Mouse (Mus musculus): ENCODE measurements at regions not wholly inside any gene's neighbourhood (a gene's known extent, or its start where the extent isn't known, plus 50 kb on each side); places are given as distances from the start of the nearest gene placed in this dataset.

GRCm38 (mm10) chr7:137751151-137751859, 313.9 kb downstream of the Glrx3 start:
- Histone ChIP-seq H3K4me3 (replicated peaks; ENCODE audit: low read length) (no peak overlapping the region), H3K9me3 (ENCODE audit: control insufficient read depth, low read length) (no peaks in the 10 kb centered on the region), H3K9ac (no peak overlapping the region), H3K36me3 (replicated peaks; ENCODE audit: control insufficient read depth, insufficient read depth) (no peaks in the 10 kb centered on the region), H3K4me1 (replicated peaks; ENCODE audit: control insufficient read depth, insufficient read depth, low read length) (no peaks in the 10 kb centered on the region), H3K4me2 (replicated peaks) (no peak overlapping the region), H3K27ac (no peak overlapping the region), H3K27me3 (ENCODE audit: control insufficient read depth, insufficient read depth, low read length) (no peaks in the 10 kb centered on the region)
- no peak for DNase-seq (ENCODE audit: low spot score)
- 55% methylated on average over 4 of the region's 4 CpGs for WGBS
- ATAC-seq (ENCODE audit: low FRiP score): no peak

DNA sequence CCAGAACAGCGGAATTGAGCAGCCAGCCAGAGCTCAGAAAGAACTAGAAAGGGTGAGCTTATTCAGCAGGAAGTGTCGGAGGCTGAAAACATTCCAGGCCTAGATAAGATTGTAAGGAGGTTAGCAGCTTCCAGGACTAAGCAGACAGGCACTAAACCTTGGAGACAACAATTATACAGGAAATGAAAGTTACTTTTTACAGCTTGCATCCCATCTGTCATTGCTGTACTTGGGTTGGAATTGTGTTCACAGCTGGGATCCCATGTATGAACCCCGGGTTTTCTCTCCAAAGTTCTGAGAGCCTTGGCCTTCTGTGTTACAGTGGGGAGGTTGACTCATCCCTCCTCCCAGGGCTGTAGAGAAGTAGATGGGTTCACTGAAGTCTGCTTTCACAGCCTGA, 328.5 kb downstream of the Glrx3 start:
- Histone ChIP-seq H3K27me3 (ENCODE audit: control insufficient read depth, insufficient read depth, low read length) (no peaks in the 10 kb centered on the region), H3K4me2 (replicated peaks) (no peak overlapping the region), H3K27ac (no peak overlapping the region), H3K9me3 (ENCODE audit: control insufficient read depth, low read length) (no peaks in the 10 kb centered on the region), H3K4me3 (replicated peaks; ENCODE audit: low read length) (no peak overlapping the region), H3K9ac (no peak overlapping the region), H3K4me1 (replicated peaks; ENCODE audit: control insufficient read depth, insufficient read depth, low read length) (no peaks in the 10 kb centered on the region), H3K36me3 (replicated peaks; ENCODE audit: control insufficient read depth, insufficient read depth) (no peaks in the 10 kb centered on the region)
- 86% methylated on average over 3 of the region's 3 CpGs for WGBS
- DNase-seq (ENCODE audit: low spot score) (no peak), ATAC-seq (ENCODE audit: low FRiP score) (no peak)

- Histone ChIP-seq H3K9me3 (ENCODE audit: control insufficient read depth, low read length) (no peaks in the 10 kb centered on the region), H3K27ac (no peak overlapping the region)
- no peak for ATAC-seq (ENCODE audit: low FRiP score)
These were observed 329.3 kb downstream of the Glrx3 start for GRCm38 (mm10) chr7:137766721-137767120.

DNA sequence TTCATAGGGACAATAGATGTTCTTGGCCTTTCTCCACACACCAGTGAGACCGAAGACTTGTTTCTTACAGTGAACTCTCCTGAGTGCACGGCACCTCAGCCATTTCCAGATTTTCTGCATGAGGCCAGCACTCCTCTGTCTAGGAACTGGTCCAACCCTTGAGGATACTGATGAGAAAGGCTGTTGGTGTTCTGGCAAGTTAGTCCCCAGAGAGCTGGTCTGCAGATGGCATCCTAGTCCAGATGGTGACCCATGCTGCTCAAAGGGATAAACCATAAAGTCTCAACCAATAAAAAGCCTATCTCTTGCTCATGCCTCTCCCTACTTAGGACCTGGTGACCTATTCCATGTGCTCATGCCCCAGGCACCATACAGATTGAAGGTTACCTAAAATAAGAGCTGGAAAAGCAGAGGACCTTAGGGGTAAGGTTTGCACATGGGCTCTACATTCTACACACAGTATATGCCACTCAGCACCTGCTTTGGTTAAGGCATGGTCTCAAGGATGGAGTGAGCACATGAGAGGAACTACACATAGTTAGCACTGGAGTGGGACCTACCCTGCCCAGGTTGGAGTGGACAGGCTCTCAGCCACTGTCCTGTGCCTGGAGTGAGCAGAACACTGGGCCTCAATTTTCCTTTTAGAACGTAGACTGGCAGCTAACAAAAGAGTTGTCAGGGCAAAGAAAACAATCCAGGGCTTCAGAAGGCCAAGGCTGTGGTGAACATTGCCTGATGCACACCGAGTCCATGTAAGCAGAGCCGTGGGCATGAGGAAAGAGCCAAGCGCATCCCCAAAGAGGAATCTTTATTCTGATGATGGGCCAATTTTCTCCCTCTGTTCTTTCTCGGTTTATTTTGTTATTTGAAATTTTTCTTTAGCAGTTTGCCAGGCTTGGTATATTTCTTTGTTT, 335.9 kb downstream of the Glrx3 start:
- ATAC-seq (ENCODE audit: low FRiP score): no peak
- Histone ChIP-seq H3K9me3 (ENCODE audit: control insufficient read depth, low read length) (no peaks in the 10 kb centered on the region), H3K9ac (no peak overlapping the region), H3K4me1 (replicated peaks; ENCODE audit: control insufficient read depth, insufficient read depth, low read length) (peaks cover 5% of the 10 kb centered on the region; the same call in 1 of the 2 replicates), H3K27me3 (ENCODE audit: control insufficient read depth, insufficient read depth, low read length) (no peaks in the 10 kb centered on the region), H3K4me2 (replicated peaks) (no peak overlapping the region), H3K36me3 (replicated peaks; ENCODE audit: control insufficient read depth, insufficient read depth) (no peaks in the 10 kb centered on the region), H3K27ac (peak overlapping the region; percentile 68; the same call in 1 of the 2 replicates), H3K4me3 (replicated peaks; ENCODE audit: low read length) (no peak overlapping the region)
- no peak for DNase-seq (ENCODE audit: low spot score)
- 65% methylated on average over 7 of the region's 7 CpGs for WGBS

More at GRCm38 (mm10) chr7:137766721-137767120, 329.3 kb downstream of the Glrx3 start:
- Histone ChIP-seq H3K4me1 (replicated peaks; ENCODE audit: control insufficient read depth, insufficient read depth, low read length) (no peaks in the 10 kb centered on the region), H3K36me3 (replicated peaks; ENCODE audit: control insufficient read depth, insufficient read depth) (no peaks in the 10 kb centered on the region), H3K4me3 (replicated peaks; ENCODE audit: low read length) (no peak overlapping the region), H3K4me2 (replicated peaks) (no peak overlapping the region), H3K9ac (no peak overlapping the region), H3K27me3 (ENCODE audit: control insufficient read depth, insufficient read depth, low read length) (no peaks in the 10 kb centered on the region)
- DNase-seq (ENCODE audit: low spot score): no peak
- 83% methylated on average over 2 of the region's 2 CpGs for WGBS

DNA sequence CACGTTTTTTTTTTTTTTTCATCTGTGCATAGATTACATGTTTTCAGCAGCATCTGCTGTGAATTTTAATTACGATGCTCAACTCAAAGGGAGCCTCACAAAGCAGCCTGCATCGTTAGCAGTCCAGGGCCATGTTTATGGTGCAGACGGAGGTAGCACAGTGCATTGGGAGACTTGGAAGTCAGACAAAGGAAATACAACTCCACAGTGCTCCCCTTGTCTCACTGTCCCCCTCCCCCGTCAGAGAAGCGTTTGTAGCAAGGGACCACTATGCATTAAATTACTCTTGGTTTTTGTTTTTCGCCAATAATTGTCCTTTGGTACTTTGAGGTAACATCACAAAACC, 336.5 kb downstream of the Glrx3 start:
- peak; percentile 36 for DNase-seq (ENCODE audit: low spot score)
- Histone ChIP-seq H3K4me1 (replicated peaks; ENCODE audit: control insufficient read depth, insufficient read depth, low read length) (peaks cover 5% of the 10 kb centered on the region; the same call in 1 of the 2 replicates), H3K4me2 (replicated peaks) (no peak overlapping the region), H3K27ac (peak overlapping the region; percentile 68), H3K4me3 (replicated peaks; ENCODE audit: low read length) (no peak overlapping the region), H3K27me3 (ENCODE audit: control insufficient read depth, insufficient read depth, low read length) (no peaks in the 10 kb centered on the region), H3K9me3 (ENCODE audit: control insufficient read depth, low read length) (no peaks in the 10 kb centered on the region), H3K9ac (no peak overlapping the region), H3K36me3 (replicated peaks; ENCODE audit: control insufficient read depth, insufficient read depth) (no peaks in the 10 kb centered on the region)
- WGBS: 34% methylated on average over 7 of the region's 7 CpGs
- ATAC-seq (ENCODE audit: low FRiP score): peak; percentile 65; the same call in 1 of the 2 replicates

GRCm38 (mm10) chr7:137783954-137784353, 346.5 kb downstream of the Glrx3 start:
- Histone ChIP-seq H3K4me2 (replicated peaks) (no peak overlapping the region), H3K27ac (no peak overlapping the region), H3K9ac (no peak overlapping the region), H3K36me3 (replicated peaks; ENCODE audit: control insufficient read depth, insufficient read depth) (no peaks in the 10 kb centered on the region), H3K4me1 (replicated peaks; ENCODE audit: control insufficient read depth, insufficient read depth, low read length) (no peaks in the 10 kb centered on the region), H3K27me3 (ENCODE audit: control insufficient read depth, insufficient read depth, low read length) (no peaks in the 10 kb centered on the region), H3K9me3 (ENCODE audit: control insufficient read depth, low read length) (no peaks in the 10 kb centered on the region; the same call in 1 of the 2 replicates), H3K4me3 (replicated peaks; ENCODE audit: low read length) (no peak overlapping the region)
- ATAC-seq (ENCODE audit: low FRiP score): no peak
- peak; percentile 63 for DNase-seq (ENCODE audit: low spot score)

- no peaks in the 10 kb centered on the region for H3K36me3 ChIP-seq (replicated peaks; ENCODE audit: control insufficient read depth, insufficient read depth)
- no peaks in the 10 kb centered on the region for H3K27me3 ChIP-seq (ENCODE audit: control insufficient read depth, insufficient read depth, low read length)
- ATAC-seq (ENCODE audit: low FRiP score): no peak; the same call in 1 of the 2 replicates
- H3K4me1 ChIP-seq (replicated peaks; ENCODE audit: control insufficient read depth, insufficient read depth, low read length): 0 out of 2 replicates have a peak, but pooled peaks cover 5% of the 10 kb centered on the region
- peak; percentile 54 for DNase-seq (ENCODE audit: low spot score)
- no peak overlapping the region for H3K9ac ChIP-seq
- no peak overlapping the region for H3K27ac ChIP-seq
- H3K4me3 ChIP-seq (replicated peaks; ENCODE audit: low read length): no peak overlapping the region
- WGBS: 22% methylated on average over 6 of the region's 6 CpGs
- no peaks in the 10 kb centered on the region for H3K9me3 ChIP-seq (ENCODE audit: control insufficient read depth, low read length)
- H3K4me2 ChIP-seq (replicated peaks): no peak overlapping the region
These were observed 367.9 kb downstream of the Glrx3 start for GRCm38 (mm10) chr7:137805361-137805760.

- H3K4me3 ChIP-seq (replicated peaks; ENCODE audit: low read length): no peak overlapping the region
- no peak overlapping the region for H3K9ac ChIP-seq
- H3K9me3 ChIP-seq (ENCODE audit: control insufficient read depth, low read length): no peaks in the 10 kb centered on the region
- no peak overlapping the region for H3K27ac ChIP-seq
- H3K36me3 ChIP-seq (replicated peaks; ENCODE audit: control insufficient read depth, insufficient read depth): no peaks in the 10 kb centered on the region
- H3K4me2 ChIP-seq (replicated peaks): no peak overlapping the region
- no peak for DNase-seq (ENCODE audit: low spot score)
- no peaks in the 10 kb centered on the region for H3K27me3 ChIP-seq (ENCODE audit: control insufficient read depth, insufficient read depth, low read length)
- no peaks in the 10 kb centered on the region for H3K4me1 ChIP-seq (replicated peaks; ENCODE audit: control insufficient read depth, insufficient read depth, low read length)
- ATAC-seq (ENCODE audit: low FRiP score): no peak
- WGBS: 87% methylated on average over 3 of the region's 3 CpGs
These were observed 375.4 kb downstream of the Glrx3 start for GRCm38 (mm10) chr7:137812839-137813238.

DNA sequence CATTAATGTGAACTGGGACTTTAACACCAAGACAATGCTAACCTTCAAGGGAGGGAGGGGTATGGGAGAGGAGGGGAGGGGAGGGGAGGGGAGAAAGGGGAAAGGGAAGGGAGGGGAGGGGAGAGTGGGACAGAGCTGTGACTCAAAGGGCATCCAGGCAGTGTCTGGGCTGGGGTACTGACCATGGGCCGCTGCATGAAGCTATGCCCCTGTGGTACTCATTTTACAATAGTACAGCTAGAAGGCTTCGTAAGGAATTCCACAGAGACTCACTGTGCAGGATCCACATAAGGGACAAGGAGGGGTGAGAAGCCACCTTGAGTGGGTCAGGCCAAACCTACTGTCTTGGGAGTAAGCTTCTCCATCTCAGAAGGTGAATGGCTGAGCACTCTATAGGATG, 403.1 kb downstream of the Glrx3 start:
- no peaks in the 10 kb centered on the region for H3K4me1 ChIP-seq (replicated peaks; ENCODE audit: control insufficient read depth, insufficient read depth, low read length)
- H3K4me3 ChIP-seq (replicated peaks; ENCODE audit: low read length): no peak overlapping the region
- H3K4me2 ChIP-seq (replicated peaks): no peak overlapping the region
- no peak for DNase-seq (ENCODE audit: low spot score)
- 74% methylated on average over 2 of the region's 2 CpGs for WGBS
- H3K9me3 ChIP-seq (ENCODE audit: control insufficient read depth, low read length): no peaks in the 10 kb centered on the region
- H3K27ac ChIP-seq: no peak overlapping the region
- H3K36me3 ChIP-seq (replicated peaks; ENCODE audit: control insufficient read depth, insufficient read depth): no peaks in the 10 kb centered on the region
- no peak for ATAC-seq (ENCODE audit: low FRiP score)
- no peaks in the 10 kb centered on the region for H3K27me3 ChIP-seq (ENCODE audit: control insufficient read depth, insufficient read depth, low read length)
- H3K9ac ChIP-seq: no peak overlapping the region
